Mouse (Mus musculus): ENCODE measurements around the gene Arnt. TPM values are rescaled to one million over a fixed set of nuclear protein-coding genes. Genes with fewer than 3 reads are reported as not detected.
"Not testable (repeated sequence)": the region's sequence is repeated elsewhere in the genome, so short reads cannot be mapped to it uniquely, and the experiment has no call there.

The Arnt gene
- polyA plus RNA-seq (2016; fragmentation: Nextera tagmentation; extraction: Ambion mirVana), result 32.3 and 43.5 TPM in 2 replicates

DNA sequence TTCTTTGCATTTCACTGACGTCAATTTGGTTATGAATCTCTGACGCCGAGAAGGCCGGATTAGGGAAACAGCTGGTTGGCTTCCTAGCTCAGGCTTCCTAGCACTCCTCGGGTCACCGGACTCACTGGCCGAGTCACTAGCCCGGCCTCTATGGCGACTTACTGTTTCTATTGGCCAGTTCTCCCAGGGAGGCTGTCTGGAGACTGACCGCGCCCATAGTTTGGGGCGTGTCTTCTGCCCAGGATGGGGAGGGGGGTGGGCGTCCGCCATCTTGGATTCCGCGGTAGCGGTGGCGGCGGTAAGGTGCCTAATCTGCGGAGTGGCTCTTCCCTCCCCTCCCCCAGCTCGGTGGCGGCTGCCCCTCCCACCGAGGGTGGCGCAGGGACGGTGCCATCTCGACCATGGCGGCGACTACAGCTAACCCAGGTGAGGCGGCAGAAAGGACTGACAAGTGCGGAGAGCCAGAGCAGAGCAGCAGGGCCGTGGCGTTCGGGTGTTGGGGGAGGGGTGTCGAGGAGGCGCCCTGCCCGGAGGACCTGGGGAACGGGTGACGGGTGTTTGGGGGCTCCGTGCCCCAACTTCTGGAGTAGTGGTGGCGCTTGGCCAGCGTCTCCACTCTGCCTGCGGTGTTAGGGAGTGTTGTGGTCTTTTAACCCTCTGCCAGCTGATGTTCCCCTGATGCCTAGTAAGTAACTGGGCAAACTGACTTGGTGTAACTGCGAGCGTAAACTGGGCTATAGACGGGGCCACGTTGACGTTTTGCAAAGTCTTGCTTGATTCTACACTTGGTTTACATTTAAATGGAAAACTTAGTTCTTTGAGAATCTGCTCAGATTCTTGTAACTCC, at the start of gene Arnt:
Arnt (plus strand) TSS at position 253 of the 847 bp plus-strand sequence.
- H3K27ac ChIP-seq, result peak within 1 kb of the TSS; percentile 89
- WGBS, result under 1% methylated on average over 47 of the region's 47 CpGs
- H3K9me3 ChIP-seq (replicated peaks), result no peaks in the 10 kb centered on the region
- DNase-seq (ENCODE audit: low spot score), result peak; percentile 94
- peaks cover 10% of the 10 kb centered on the region for H3K4me1 ChIP-seq
- peak within 1 kb of the TSS; percentile 79 for H3K4me3 ChIP-seq
- 0 out of 2 replicates have a peak, but pooled peaks cover under 1% of the 10 kb centered on the region for H3K27me3 ChIP-seq (ENCODE audit: low read depth, poor library complexity, severe bottlenecking)
- H3K36me3 ChIP-seq, result peaks cover 29% of the 10 kb centered on the region

DNA sequence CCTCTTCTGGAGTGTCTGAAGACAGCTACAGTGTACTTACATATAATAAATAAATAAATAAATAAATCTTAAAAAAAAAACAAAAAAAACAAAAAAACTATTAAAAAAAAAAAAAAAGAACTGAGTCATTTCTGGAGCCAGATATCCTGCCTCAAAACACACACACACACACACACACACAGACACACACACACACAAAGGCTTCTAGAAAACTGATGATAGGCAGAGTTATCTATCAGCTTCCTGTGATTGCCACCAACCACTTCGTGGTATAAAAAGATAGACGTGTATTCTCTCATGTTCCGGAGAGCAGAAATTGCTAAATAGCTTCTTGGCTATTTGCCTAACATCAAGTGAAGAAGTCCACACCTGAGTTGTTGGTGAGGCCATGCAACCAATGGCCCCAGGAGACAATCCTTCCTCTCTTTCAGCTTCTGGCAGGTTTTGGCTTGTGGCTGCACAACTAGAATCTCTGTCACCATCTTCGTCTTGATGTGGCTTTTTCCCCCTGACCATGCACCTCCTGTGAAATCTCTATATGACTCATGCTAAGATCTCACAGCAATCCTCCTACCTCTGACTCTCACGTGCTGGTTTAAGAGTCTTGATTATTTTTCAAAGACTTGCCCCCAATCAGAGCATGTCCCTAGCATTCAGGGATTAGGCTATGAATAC, 48.6 kb upstream of the Arnt start:
- H3K4me1 ChIP-seq, result no peaks in the 10 kb centered on the region
- H3K9me3 ChIP-seq (replicated peaks), result no peaks in the 10 kb centered on the region
- 93% methylated on average over 5 of the region's 5 CpGs for WGBS
- no peak overlapping the region for H3K4me3 ChIP-seq
- no peak overlapping the region for H3K27ac ChIP-seq
- H3K36me3 ChIP-seq, result no peaks in the 10 kb centered on the region
- no peak for DNase-seq (ENCODE audit: low spot score)
- H3K27me3 ChIP-seq (ENCODE audit: low read depth, poor library complexity, severe bottlenecking), result no peaks in the 10 kb centered on the region

DNA sequence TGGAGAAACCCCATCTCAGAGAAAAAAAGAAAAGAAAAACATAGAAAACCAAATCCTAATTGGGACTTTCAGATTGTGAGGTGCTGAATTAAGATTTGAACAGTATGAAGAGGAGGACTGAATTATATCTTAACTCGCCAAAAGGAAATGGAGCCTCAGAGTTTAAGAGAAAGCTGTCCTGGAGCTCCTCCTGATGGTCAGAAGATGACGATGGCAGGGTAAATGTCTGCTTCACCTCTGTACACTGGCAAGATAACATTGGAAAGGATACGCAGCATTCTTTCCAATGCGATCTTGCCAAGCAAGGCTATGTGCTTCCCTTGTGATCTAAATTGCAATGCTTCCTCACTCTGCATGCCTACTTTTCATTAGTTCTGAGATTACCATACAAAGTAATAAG, 39.8 kb upstream of the Arnt start:
- Histone ChIP-seq H3K9me3 (replicated peaks) (peaks cover 4% of the 10 kb centered on the region; the same call in 1 of the 2 replicates), H3K27me3 (ENCODE audit: low read depth, poor library complexity, severe bottlenecking) (no peaks in the 10 kb centered on the region), H3K4me1 (no peaks in the 10 kb centered on the region), H3K27ac (no peak overlapping the region), H3K4me3 (no peak overlapping the region), H3K36me3 (no peaks in the 10 kb centered on the region)
- no peak for DNase-seq (ENCODE audit: low spot score)
- 89% methylated on average over 4 of the region's 4 CpGs for WGBS

DNA sequence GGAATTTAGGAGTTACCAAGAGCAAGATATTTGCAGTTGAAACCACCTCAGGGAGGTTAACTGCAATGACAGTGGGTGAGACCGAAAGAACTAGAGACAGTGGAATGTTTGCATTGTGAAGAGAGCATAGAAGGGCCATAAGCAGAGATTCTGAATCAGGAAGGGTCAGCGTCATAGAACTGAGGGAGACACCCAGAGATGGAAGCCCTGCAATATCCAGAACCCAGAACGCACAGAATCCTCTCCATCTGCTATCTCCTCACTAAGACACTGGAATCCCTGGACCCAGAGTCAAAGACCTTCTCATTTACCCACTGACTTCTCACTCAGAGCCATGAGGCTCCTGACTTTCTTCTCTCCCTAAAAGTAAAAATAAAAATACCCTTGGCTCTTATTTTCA, 31.4 kb upstream of the Arnt start, which contains the start of gene 4930558C23Rik:
4930558C23Rik (minus strand) TSS at position 101 of the 400 bp plus-strand sequence.
- no peaks in the 10 kb centered on the region for H3K4me1 ChIP-seq
- no peak within 1 kb of the TSS for H3K27ac ChIP-seq
- no peaks in the 10 kb centered on the region for H3K9me3 ChIP-seq (replicated peaks)
- no peak within 1 kb of the TSS for H3K4me3 ChIP-seq
- no peaks in the 10 kb centered on the region for H3K36me3 ChIP-seq
- no peak for DNase-seq (ENCODE audit: low spot score)
- WGBS, result 92% methylated on average over 3 of the region's 3 CpGs
- no peaks in the 10 kb centered on the region for H3K27me3 ChIP-seq (ENCODE audit: low read depth, poor library complexity, severe bottlenecking)

DNA sequence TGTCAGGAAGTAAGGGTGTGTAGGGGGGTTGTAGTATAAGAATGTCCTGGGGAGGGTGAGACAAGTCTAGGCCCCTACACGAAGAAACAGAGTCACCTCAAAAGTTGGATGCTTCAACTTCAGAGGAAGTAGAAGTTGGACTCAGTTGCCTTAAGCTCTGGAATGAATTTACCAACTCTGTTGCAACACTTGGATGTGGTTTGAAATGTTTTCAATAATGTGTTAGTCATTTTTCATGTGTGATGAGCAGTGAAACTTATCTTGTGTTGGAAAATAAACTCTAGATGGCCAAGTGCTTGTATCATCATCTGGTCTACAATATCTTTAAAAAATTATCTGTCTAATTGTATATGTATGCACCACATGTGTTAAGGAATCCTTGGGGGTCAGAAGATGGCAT, 26.5 kb upstream of the Arnt start:
- no peaks in the 10 kb centered on the region for H3K36me3 ChIP-seq
- DNase-seq (ENCODE audit: low spot score), result no peak
- WGBS, result 79% methylated on average over 1 of the region's 1 CpGs

DNA sequence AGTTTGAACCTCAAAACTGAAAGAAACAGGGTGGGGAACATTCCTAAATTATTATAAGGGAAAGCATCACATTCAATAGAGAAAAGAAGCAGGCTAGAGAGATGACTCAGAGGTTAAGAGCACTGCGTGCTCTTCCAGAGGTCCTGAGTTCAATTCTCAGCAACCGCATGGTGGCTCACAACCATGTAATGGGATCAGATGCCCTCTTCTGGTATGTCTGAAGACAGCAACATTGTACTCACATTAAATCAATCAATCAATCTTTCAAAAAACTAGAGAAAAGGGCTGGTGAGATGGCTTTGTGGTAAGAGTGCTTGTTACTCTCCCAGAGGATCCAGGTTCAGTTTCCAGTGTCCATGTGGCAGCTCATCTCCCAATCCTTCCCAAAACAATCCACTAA, 25.3 kb upstream of the Arnt start:
- H3K4me1 ChIP-seq, result no peaks in the 10 kb centered on the region
- no peak overlapping the region for H3K27ac ChIP-seq
- H3K9me3 ChIP-seq (replicated peaks), result no peaks in the 10 kb centered on the region
- H3K36me3 ChIP-seq, result no peaks in the 10 kb centered on the region
- no peak overlapping the region for H3K4me3 ChIP-seq
- no peaks in the 10 kb centered on the region for H3K27me3 ChIP-seq (ENCODE audit: low read depth, poor library complexity, severe bottlenecking)
- DNase-seq (ENCODE audit: low spot score), result no peak
- 99% methylated on average over 2 of the region's 2 CpGs for WGBS

More for the DNA sequence above, 26.5 kb upstream of the Arnt start:
- no peaks in the 10 kb centered on the region for H3K27me3 ChIP-seq (ENCODE audit: low read depth, poor library complexity, severe bottlenecking)
- no peak overlapping the region for H3K4me3 ChIP-seq
- no peak overlapping the region for H3K27ac ChIP-seq
- H3K9me3 ChIP-seq (replicated peaks), result no peaks in the 10 kb centered on the region
- no peaks in the 10 kb centered on the region for H3K4me1 ChIP-seq

DNA sequence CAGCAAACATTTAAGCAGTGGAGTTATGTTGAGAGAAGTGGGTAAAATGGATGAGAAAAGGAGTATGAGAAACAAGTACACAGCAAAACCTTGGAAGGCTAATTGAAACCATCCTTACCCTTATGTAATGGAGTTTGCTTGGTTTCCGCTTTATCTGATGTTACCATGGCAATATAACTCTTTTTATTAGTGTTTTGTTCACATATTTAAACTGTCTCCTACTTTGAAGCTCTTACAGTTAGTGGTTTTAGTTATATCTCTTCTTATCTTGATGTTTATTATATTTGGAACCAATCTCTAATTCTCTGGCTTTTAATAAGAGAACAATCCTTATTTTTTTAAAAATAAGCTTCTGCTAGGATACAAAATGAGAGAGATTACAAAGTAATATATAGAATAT, 21.9 kb upstream of the Arnt start:
- Histone ChIP-seq H3K9me3 (replicated peaks) (no peaks in the 10 kb centered on the region), H3K4me3 (no peak overlapping the region), H3K27me3 (ENCODE audit: low read depth, poor library complexity, severe bottlenecking) (no peaks in the 10 kb centered on the region), H3K27ac (no peak overlapping the region), H3K36me3 (no peaks in the 10 kb centered on the region), H3K4me1 (no peaks in the 10 kb centered on the region)
- WGBS, result 88% methylated on average over 1 of the region's 1 CpGs
- DNase-seq (ENCODE audit: low spot score), result no peak

DNA sequence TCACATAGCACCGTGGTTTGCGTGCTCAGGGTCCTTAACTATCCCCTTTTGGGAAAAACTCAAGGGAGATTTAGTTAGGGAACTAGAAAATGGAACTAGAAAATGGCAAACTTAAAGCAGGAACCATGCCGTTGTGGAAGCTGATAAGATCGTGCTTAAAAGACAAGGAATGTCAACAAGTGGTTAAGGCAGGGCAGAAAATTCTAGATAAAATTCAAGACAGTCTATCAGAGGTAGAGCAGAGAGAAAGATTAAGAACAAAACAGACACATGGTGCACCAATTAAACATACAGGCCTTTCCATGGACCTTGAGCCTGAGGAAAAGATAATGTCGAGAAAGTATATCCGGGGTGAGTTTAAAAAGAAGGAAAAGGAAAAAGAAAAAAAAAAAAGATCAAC, 16.3 kb upstream of the Arnt start:
- no peaks in the 10 kb centered on the region for H3K4me1 ChIP-seq
- DNase-seq (ENCODE audit: low spot score), result no peak
- peaks cover 3% of the 10 kb centered on the region; the same call in 1 of the 2 replicates for H3K9me3 ChIP-seq (replicated peaks)
- 96% methylated on average over 6 of the region's 6 CpGs for WGBS
- no peak overlapping the region for H3K27ac ChIP-seq
- H3K36me3 ChIP-seq, result no peaks in the 10 kb centered on the region
- no peak overlapping the region for H3K4me3 ChIP-seq
- H3K27me3 ChIP-seq (ENCODE audit: low read depth, poor library complexity, severe bottlenecking), result no peaks in the 10 kb centered on the region

DNA sequence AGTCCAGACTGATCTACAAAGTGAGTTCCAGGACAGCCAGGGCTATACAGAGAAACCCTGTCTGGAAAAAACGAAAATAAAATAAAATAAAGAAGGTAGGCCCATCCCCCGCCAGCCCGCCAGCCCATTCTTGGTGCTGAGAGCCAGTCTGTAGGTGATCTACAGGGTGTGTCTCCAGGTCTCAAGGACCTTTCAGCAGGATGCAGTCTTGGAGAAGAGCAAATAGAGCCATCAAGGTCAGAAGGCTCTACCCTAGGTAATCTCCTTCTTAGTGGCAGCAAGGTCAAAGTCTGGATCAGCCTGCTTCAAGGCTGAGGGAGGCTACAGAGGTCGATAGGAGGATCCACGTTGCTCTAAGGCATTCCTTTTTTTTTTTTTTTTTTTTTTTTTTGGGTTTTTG, 7.7 kb upstream of the Arnt start:
- not testable (repeated sequence) for H3K9me3 ChIP-seq (replicated peaks); H3K4me1 ChIP-seq; DNase-seq (ENCODE audit: low spot score); H3K4me3 ChIP-seq; H3K27ac ChIP-seq; H3K36me3 ChIP-seq
- H3K27me3 ChIP-seq (ENCODE audit: low read depth, poor library complexity, severe bottlenecking), result peaks cover 13% of the 10 kb centered on the region
- 85% methylated on average over 5 of the region's 5 CpGs for WGBS

DNA sequence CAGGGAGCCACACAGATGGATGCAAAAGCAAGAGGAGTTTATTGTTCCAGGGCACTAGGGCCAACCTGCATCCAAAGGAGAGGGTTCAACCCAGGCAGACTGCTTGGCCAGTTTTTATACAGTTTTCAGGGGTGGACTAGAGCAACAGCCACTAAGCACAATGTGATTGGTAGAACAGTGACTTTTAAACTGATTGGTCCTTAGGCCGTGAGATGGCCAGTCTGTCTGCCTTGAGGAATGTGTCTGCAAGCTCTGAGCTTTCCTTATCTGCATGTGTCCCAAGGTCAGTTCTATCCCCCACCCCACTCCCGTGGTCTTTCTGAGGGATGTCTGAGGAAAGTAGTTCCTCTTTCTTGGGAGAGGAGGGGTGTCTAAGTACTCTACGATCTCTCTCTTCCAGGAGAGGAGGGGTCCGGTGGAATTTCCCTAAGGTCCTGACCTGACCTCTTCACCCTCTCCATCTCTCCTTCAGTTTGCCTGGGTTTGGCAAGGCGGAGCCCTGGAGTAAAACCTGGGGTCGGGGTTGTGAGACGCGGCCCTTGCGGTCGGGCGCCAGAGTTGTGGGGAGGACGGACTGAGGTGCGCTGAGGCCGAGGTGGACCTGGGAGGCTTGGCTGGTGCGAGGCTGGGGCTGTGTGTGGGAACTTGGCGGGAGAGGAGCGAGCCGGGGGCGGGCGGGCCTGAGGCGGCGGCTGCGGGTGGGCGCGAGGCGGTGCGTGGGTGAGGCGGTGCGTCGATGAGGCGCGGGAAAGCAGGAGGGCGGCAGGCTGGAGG, 6.9 kb upstream of the Arnt start:
- Histone ChIP-seq H3K27ac (peak overlapping the region; percentile 44; the same call in 1 of the 2 replicates), H3K4me3 (peak overlapping the region; percentile 43), H3K27me3 (ENCODE audit: low read depth, poor library complexity, severe bottlenecking) (peaks cover 13% of the 10 kb centered on the region)
- H3K9me3 ChIP-seq (replicated peaks); H3K4me1 ChIP-seq; H3K36me3 ChIP-seq; DNase-seq (ENCODE audit: low spot score): not testable (repeated sequence)
- 46% methylated on average over 11 of the region's 33 CpGs for whole genome bisulfite sequencing

DNA sequence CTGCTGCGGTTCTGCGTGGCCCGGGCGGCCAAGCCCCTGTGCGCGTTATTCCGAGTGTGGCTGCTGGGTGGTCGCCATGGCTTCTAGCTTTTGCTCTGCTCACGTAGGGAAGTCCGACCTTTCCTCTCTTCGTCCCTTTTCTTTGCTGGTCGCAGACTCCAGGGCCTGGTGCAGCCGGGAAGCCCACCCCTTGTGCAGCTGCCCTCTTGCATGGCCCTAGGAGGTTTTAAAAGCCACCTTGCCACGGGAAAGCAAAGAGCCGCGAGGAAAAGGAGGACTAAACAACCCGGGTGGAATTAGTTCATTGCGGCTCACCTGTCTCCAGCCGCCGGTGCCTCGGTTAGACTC, 6.3 kb upstream of the Arnt start:
- DNase-seq (ENCODE audit: low spot score), result peak; percentile 48
- not testable (repeated sequence) for H3K4me1 ChIP-seq

DNA sequence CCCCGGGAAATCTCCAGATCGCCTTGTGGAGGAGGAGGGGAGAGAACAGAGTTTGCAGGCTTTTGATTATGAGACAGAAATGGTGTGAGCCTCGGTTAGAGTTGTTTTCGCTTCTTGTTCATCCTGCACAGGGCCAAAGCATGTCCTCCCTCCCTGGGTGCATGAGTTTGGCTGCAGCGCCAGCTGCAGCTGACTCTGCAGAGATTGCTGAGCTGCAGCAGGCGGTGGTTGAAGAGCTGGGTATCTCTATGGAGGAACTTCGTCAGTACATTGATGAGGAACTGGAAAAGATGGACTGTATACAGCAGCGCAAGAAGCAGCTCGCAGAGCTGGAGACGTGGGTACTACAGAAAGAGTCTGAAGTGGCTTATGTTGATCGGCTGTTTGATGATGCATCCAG, 5.8 kb upstream of the Arnt start:
- not testable (repeated sequence) for H3K4me3 ChIP-seq; H3K27ac ChIP-seq; DNase-seq (ENCODE audit: low spot score); H3K36me3 ChIP-seq; H3K4me1 ChIP-seq; H3K9me3 ChIP-seq (replicated peaks)
- H3K27me3 ChIP-seq (ENCODE audit: low read depth, poor library complexity, severe bottlenecking), result peaks cover 13% of the 10 kb centered on the region
- 69% methylated on average over 5 of the region's 11 CpGs for WGBS

More for the DNA sequence above, 6.3 kb upstream of the Arnt start:
- Histone ChIP-seq H3K27ac (peak overlapping the region; percentile 44; the same call in 1 of the 2 replicates), H3K27me3 (ENCODE audit: low read depth, poor library complexity, severe bottlenecking) (peaks cover 13% of the 10 kb centered on the region), H3K4me3 (peak overlapping the region; percentile 43)
- WGBS, result 18% methylated on average over 16 of the region's 21 CpGs
- not testable (repeated sequence) for H3K36me3 ChIP-seq; H3K9me3 ChIP-seq (replicated peaks)
